Mouse (Mus musculus): ENCODE measurements around the gene Rps27l.

The Rps27l gene

GRCm38 (mm10) chr9:66920488-66921279, 25.2 kb upstream of the Rps27l start:
- DNase-seq: no peak

GRCm38 (mm10) chr9:66922076-66922475, 23.8 kb upstream of the Rps27l start:
- no peak for DNase-seq

GRCm38 (mm10) chr9:66925853-66926252, 20.0 kb upstream of the Rps27l start:
- DNase-seq: no peak

GRCm38 (mm10) chr9:66927696-66928402, 18.0 kb upstream of the Rps27l start:
- no peak for DNase-seq

GRCm38 (mm10) chr9:66930351-66930750, 15.5 kb upstream of the Rps27l start:
- DNase-seq: no peak

- DNase-seq: peak; percentile 33
Observed at GRCm38 (mm10) chr9:66933869-66934808, 11.7 kb upstream of the Rps27l start.

- DNase-seq: peak; percentile 29
Observed at GRCm38 (mm10) chr9:66937507-66937906, 8.4 kb upstream of the Rps27l start.

- no peak for DNase-seq
Observed at GRCm38 (mm10) chr9:66938836-66939235, 7.0 kb upstream of the Rps27l start.

GRCm38 (mm10) chr9:66945161-66945560, 725 bp upstream of the Rps27l start:
- no peak for DNase-seq

GRCm38 (mm10) chr9:66948536-66948935, 2.6 kb downstream of the Rps27l start:
- no peak for DNase-seq

- no peak for DNase-seq
Observed at GRCm38 (mm10) chr9:66952321-66952720, 6.4 kb downstream of the Rps27l start.

GRCm38 (mm10) chr9:66952886-66953285, 7.0 kb downstream of the Rps27l start:
- no peak for DNase-seq

GRCm38 (mm10) chr9:66957451-66957850, 11.6 kb downstream of the Rps27l start:
- DNase-seq: no peak

- no peak for DNase-seq
Observed at GRCm38 (mm10) chr9:66961478-66961877, 15.6 kb downstream of the Rps27l start.

GRCm38 (mm10) chr9:66967492-66967891, 21.6 kb downstream of the Rps27l start:
- DNase-seq: no peak

GRCm38 (mm10) chr9:66971116-66971515, 25.2 kb downstream of the Rps27l start:
- no peak for DNase-seq

- DNase-seq: peak; percentile 57
Observed at GRCm38 (mm10) chr9:66974721-66975225, 28.9 kb downstream of the Rps27l start.

- DNase-seq: peak; percentile 96
Observed at GRCm38 (mm10) chr9:66975239-66975645, 29.4 kb downstream of the Rps27l start, which contains the start of gene Lactb. Lactb (minus strand) TSS chr9:66975484.

- no peak for DNase-seq
Observed at GRCm38 (mm10) chr9:66977121-66977520, 31.2 kb downstream of the Rps27l start.

- DNase-seq: no peak
Observed at GRCm38 (mm10) chr9:66977982-66978381, 32.1 kb downstream of the Rps27l start.

GRCm38 (mm10) chr9:66978468-66978867, 32.6 kb downstream of the Rps27l start:
- DNase-seq: no peak

- peak; percentile 89 for DNase-seq
Observed at GRCm38 (mm10) chr9:66980458-66980857, 34.6 kb downstream of the Rps27l start.

GRCm38 (mm10) chr9:66982085-66982484, 36.2 kb downstream of the Rps27l start:
- no peak for DNase-seq
